Mouse (Mus musculus): Measurements from ENCODE around the gene Itgax. TPM values are rescaled to one million over a fixed set of nuclear protein-coding genes. Genes with fewer than 3 reads are reported as not detected.
A peak's percentile ranks its signal among the peaks of the same experiment; 100 is the strongest.

Gene Itgax
- 1.6 TPM in 2 replicates for polyA plus RNA-seq (2015; fragmentation: Nextera tagmentation; extraction: Ambion mirVana)

DNA sequence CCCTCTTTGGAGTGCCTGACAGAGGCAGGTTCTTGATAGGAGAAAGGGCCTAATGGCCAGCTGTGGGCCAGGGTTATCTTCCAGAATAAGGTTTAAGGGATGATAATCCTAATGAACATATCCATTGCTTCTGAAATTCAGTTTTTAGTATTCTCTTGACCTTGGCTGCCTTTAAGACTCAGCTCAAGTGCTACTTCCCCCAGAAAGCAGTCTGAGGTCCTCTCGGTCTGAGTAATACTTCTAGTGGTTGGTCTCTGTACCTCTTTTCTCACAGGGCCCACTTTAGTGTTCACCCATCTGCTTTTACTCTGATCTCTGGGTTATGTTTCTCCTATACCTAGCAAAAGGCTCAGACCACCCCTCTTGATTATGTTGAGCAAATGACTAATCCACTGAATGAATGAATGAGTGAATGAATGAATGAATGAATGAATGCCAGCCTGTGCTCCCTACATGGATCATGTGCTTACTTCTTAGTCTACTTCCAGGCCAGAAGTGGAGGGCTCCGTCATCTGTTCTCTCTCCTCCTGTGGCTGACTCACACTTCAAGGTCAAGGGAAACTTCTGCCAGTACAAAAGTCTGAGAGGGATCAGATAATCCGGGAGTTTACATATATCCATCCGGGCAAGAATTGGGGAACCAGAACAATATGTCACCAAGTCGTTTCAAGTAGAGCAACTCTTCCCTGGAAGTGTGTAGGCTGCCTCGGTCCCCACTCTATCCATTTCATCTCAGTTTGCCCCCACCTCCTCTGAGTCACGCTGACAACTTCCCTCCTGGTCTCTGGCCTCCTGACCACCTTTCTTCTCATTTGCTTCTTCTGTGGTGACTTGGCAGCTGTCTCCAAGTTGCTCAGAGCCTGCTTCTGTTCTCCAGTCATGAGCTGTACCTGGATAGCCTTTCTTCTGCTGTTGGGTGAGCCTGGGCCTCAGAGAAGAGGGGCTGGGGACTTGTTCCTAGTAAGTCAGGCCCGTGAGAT is at the start of gene Itgax:
Gene Itgax, plus strand, starts transcription at position 807 of the 980 bp plus-strand sequence.
- Histone ChIP-seq H3K4me2 (replicated peaks; ENCODE audit: low read depth) (no peak within 1 kb of the TSS), H3K27me3 (replicated peaks; ENCODE audit: control insufficient read depth, insufficient read depth, low read length) (no peaks in the 10 kb centered on the region), H3K4me1 (replicated peaks; ENCODE audit: control insufficient read depth, insufficient read depth, low read length) (no peaks in the 10 kb centered on the region), H3K27ac (ENCODE audit: low read depth, low read length) (no peak within 1 kb of the TSS), H3K36me3 (ENCODE audit: control insufficient read depth, insufficient read depth) (no peaks in the 10 kb centered on the region), H3K9me3 (ENCODE audit: control insufficient read depth) (no peaks in the 10 kb centered on the region), H3K9ac (ENCODE audit: low read depth, low read length) (no peak within 1 kb of the TSS), H3K4me3 (ENCODE audit: low read depth, low read length) (no peak within 1 kb of the TSS)
- TF ChIP-seq CTCF (IDR thresholded peaks at IDR 0.05; ENCODE audit: low read depth): no peak
- no peak for ATAC-seq
- WGBS: 63% methylated on average over 8 of the region's 8 CpGs

GRCm38 (mm10) chr7:128080012-128080411 is 49.3 kb upstream of the Itgax start:
- Histone ChIP-seq H3K4me1 (replicated peaks; ENCODE audit: control insufficient read depth, insufficient read depth, low read length) (no peaks in the 10 kb centered on the region), H3K4me3 (ENCODE audit: low read depth, low read length) (no peak overlapping the region), H3K9ac (ENCODE audit: low read depth, low read length) (no peak overlapping the region), H3K4me2 (replicated peaks; ENCODE audit: low read depth) (no peak overlapping the region), H3K27ac (ENCODE audit: low read depth, low read length) (no peak overlapping the region), H3K27me3 (replicated peaks; ENCODE audit: control insufficient read depth, insufficient read depth, low read length) (no peaks in the 10 kb centered on the region), H3K36me3 (ENCODE audit: control insufficient read depth, insufficient read depth) (no peaks in the 10 kb centered on the region), H3K9me3 (ENCODE audit: control insufficient read depth) (no peaks in the 10 kb centered on the region)
- 87% methylated on average over 8 of the region's 8 CpGs for WGBS
- no peak for ATAC-seq
- TF ChIP-seq CTCF (IDR thresholded peaks at IDR 0.05; ENCODE audit: low read depth): no peak

DNA sequence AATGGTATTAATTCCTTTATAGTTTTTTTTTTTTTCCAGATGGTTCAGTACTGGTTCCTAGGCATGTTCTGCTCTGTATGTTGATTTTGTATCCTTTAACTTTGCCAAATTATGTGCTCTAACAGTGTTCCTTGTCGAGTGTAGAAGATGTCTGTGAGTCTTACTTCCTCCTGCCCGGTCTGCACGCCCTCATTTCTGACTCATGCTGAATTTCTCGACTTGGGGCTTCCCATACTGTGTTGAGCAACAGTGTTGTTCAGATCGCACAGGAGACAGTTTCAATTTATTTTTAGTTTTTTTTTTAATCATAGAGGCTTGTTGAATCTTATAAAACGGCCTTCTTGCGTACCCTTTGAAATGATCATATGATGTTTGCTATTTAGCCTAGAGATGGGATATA is 40.2 kb upstream of the Itgax start:
- no peak overlapping the region for H3K27ac ChIP-seq (ENCODE audit: low read depth, low read length)
- no peaks in the 10 kb centered on the region for H3K27me3 ChIP-seq (replicated peaks; ENCODE audit: control insufficient read depth, insufficient read depth, low read length)
- H3K36me3 ChIP-seq (ENCODE audit: control insufficient read depth, insufficient read depth): no peaks in the 10 kb centered on the region
- H3K4me3 ChIP-seq (ENCODE audit: low read depth, low read length): no peak overlapping the region
- no peak for TF ChIP-seq CTCF (IDR thresholded peaks at IDR 0.05; ENCODE audit: low read depth)
- no peaks in the 10 kb centered on the region for H3K9me3 ChIP-seq (ENCODE audit: control insufficient read depth)
- WGBS: 65% methylated on average over 7 of the region's 7 CpGs
- no peak for ATAC-seq
- no peak overlapping the region for H3K4me2 ChIP-seq (replicated peaks; ENCODE audit: low read depth)
- H3K9ac ChIP-seq (ENCODE audit: low read depth, low read length): no peak overlapping the region
- no peaks in the 10 kb centered on the region for H3K4me1 ChIP-seq (replicated peaks; ENCODE audit: control insufficient read depth, insufficient read depth, low read length)

DNA sequence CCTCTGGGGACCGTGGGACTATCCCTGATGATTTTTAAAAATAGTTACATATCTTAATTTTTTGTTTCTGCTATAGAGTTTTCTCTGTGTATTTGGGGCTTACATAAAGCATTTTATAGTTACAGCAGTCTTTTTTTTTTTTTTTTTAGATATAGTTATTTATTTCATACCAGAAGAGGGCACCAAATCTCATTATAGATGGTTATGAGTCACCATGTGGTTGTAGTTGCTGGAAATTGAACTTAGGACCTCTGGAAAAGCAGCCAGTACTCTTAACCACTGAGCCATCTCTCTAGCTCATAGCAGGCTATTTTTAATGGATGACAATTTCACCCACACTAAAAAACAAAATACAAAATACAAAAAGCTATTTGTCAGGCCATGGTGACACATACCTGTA is 31.2 kb upstream of the Itgax start:
- ATAC-seq: 0 out of 2 replicates have a peak, but pooled peaks have one; percentile 49
- WGBS: 77% methylated on average over 1 of the region's 1 CpGs
- no peak overlapping the region for H3K4me2 ChIP-seq (replicated peaks; ENCODE audit: low read depth)
- peak; percentile 47; the same call in 1 of the 2 replicates for TF ChIP-seq CTCF (IDR thresholded peaks at IDR 0.05; ENCODE audit: low read depth)
- no peak overlapping the region for H3K4me3 ChIP-seq (ENCODE audit: low read depth, low read length)
- H3K27ac ChIP-seq (ENCODE audit: low read depth, low read length): no peak overlapping the region
- no peaks in the 10 kb centered on the region; the same call in 1 of the 2 replicates for H3K4me1 ChIP-seq (replicated peaks; ENCODE audit: control insufficient read depth, insufficient read depth, low read length)
- H3K9ac ChIP-seq (ENCODE audit: low read depth, low read length): no peak overlapping the region
- no peaks in the 10 kb centered on the region for H3K9me3 ChIP-seq (ENCODE audit: control insufficient read depth)
- H3K27me3 ChIP-seq (replicated peaks; ENCODE audit: control insufficient read depth, insufficient read depth, low read length): no peaks in the 10 kb centered on the region
- no peaks in the 10 kb centered on the region for H3K36me3 ChIP-seq (ENCODE audit: control insufficient read depth, insufficient read depth)

DNA sequence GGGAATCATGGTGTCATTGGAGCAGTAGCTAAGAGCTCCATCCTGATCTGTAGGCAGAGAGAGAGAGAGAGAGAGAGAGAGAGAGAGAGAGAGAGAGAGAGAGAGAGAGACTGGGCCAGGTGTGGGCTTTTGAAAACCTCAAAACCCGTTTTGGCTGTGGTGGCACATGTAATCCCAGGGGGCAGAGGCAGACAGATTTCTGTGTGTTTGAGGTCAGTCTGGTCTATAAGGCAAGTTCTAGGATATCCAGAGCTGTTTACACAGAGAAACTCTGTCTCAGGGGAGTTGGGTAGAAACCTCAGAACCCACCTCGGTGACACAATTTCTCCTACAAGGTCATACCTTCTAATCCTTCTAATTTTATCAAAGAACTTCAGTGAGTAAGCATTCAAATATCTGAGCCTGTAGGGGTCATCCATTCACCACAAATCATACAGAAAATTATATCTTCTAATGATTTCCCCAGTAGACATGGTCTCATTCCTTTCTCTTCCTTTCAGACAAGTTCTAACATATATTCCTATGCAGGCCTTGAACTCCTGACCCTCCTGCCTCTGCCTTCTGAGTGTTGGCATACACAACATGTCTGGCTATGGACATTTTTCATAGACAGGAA is 28.5 kb upstream of the Itgax start:
- Histone ChIP-seq H3K4me3 (ENCODE audit: low read depth, low read length) (no peak overlapping the region), H3K9ac (ENCODE audit: low read depth, low read length) (no peak overlapping the region), H3K4me2 (replicated peaks; ENCODE audit: low read depth) (no peak overlapping the region), H3K27ac (ENCODE audit: low read depth, low read length) (no peak overlapping the region), H3K36me3 (ENCODE audit: control insufficient read depth, insufficient read depth) (no peaks in the 10 kb centered on the region), H3K9me3 (ENCODE audit: control insufficient read depth) (no peaks in the 10 kb centered on the region), H3K4me1 (replicated peaks; ENCODE audit: control insufficient read depth, insufficient read depth, low read length) (no peaks in the 10 kb centered on the region; the same call in 1 of the 2 replicates), H3K27me3 (replicated peaks; ENCODE audit: control insufficient read depth, insufficient read depth, low read length) (no peaks in the 10 kb centered on the region)
- WGBS: 65% methylated on average over 2 of the region's 2 CpGs
- ATAC-seq: no peak
- TF ChIP-seq CTCF (IDR thresholded peaks at IDR 0.05; ENCODE audit: low read depth): no peak

- Histone ChIP-seq H3K27me3 (replicated peaks; ENCODE audit: control insufficient read depth, insufficient read depth, low read length) (no peaks in the 10 kb centered on the region), H3K4me1 (replicated peaks; ENCODE audit: control insufficient read depth, insufficient read depth, low read length) (no peaks in the 10 kb centered on the region), H3K27ac (ENCODE audit: low read depth, low read length) (no peak overlapping the region), H3K9ac (ENCODE audit: low read depth, low read length) (no peak overlapping the region), H3K4me2 (replicated peaks; ENCODE audit: low read depth) (no peak overlapping the region), H3K9me3 (ENCODE audit: control insufficient read depth) (no peaks in the 10 kb centered on the region), H3K4me3 (ENCODE audit: low read depth, low read length) (no peak overlapping the region), H3K36me3 (ENCODE audit: control insufficient read depth, insufficient read depth) (no peaks in the 10 kb centered on the region)
- TF ChIP-seq CTCF (IDR thresholded peaks at IDR 0.05; ENCODE audit: low read depth): 0 out of 2 replicates have a peak, but pooled peaks have one; percentile 12
- ATAC-seq: no peak
- 53% methylated on average over 4 of the region's 4 CpGs for WGBS
These were observed 24.1 kb upstream of the Itgax start for GRCm38 (mm10) chr7:128105246-128105645.

Data from intestine, postnatal 0 days (tissue).